Mouse (Mus musculus) heart, embryonic 16.5 days (tissue): ENCODE results near the gene Hapln3. TPM values are rescaled to one million over a fixed set of nuclear protein-coding genes. Genes with fewer than 3 reads are reported as not detected.

Experiments used
- ATAC-seq: fragments of 200-750 bp; cut with Nextera tagmentation; replicated peaks from 2 replicates; pipeline ENCODE4 v1.8.0; 2017; ENCODE audit warnings: moderate number of reproducible peaks; ENCODE audit not compliant: insufficient read depth, low FRiP score; ENCODE audit errors: extremely low read depth
- H3K27ac ChIP-seq: fragments of 300-500 bp; sonication (generic); 2 replicates; pipeline ENCODE4 v1.5.1; 2014; ENCODE audit warnings: mild to moderate bottlenecking, low read length, control low read depth, moderate library complexity
- H3K27me3 ChIP-seq: fragments of 300-500 bp; sonication (generic); 2 replicates; pipeline ENCODE4 v1.6.1; 2014; ENCODE audit warnings: low read length, mixed read lengths; ENCODE audit not compliant: control insufficient read depth, insufficient read depth
- H3K36me3 ChIP-seq: fragments of 300-500 bp; sonication (generic); 2 replicates; pipeline ENCODE4 v1.6.1; 2014; ENCODE audit not compliant: control insufficient read depth, insufficient read depth
- H3K4me1 ChIP-seq: fragments of 300-500 bp; sonication (generic); 2 replicates; pipeline ENCODE4 v1.6.1; 2014; ENCODE audit warnings: low read length, mixed read lengths; ENCODE audit not compliant: control insufficient read depth, insufficient read depth
- H3K4me2 ChIP-seq: fragments of 300-500 bp; sonication (generic); 2 replicates; pipeline ENCODE4 v1.6.1; 2014; ENCODE audit warnings: low read depth, mild to moderate bottlenecking, control low read depth, low read length
- H3K4me3 ChIP-seq: fragments of 300-500 bp; sonication (generic); 2 replicates; pipeline ENCODE4 v1.5.1; 2014; ENCODE audit warnings: mild to moderate bottlenecking, control low read depth, low read length
- H3K9ac ChIP-seq: fragments of 300-500 bp; sonication (generic); 2 replicates; pipeline ENCODE4 v1.6.1; 2014; ENCODE audit warnings: low read length, control low read depth
- H3K9me3 ChIP-seq: fragments of 300-500 bp; sonication (generic); replicated peaks from 2 replicates; pipeline ENCODE4 v1.6.1; 2016; ENCODE audit warnings: low read length; ENCODE audit not compliant: control insufficient read depth
- WGBS: fragments of 180-500 bp; shearing (Covaris S2); extraction: QIAGEN DNeasy Blood & Tissue Kit; methylation state at CpG from one replicate; pipeline ENCODE4 v1.1.7; 2014; 5-methylcytosine and 5-hydroxymethylcytosine counted together
- polyA plus RNA-seq: library from polyadenylated mRNA; unstranded; fragments of >200 nt; fragmentation: Nextera tagmentation; extraction: Ambion mirVana; gene quantifications from 2 replicates; pipeline ENCODE4 v1.2.1, GENCODE M21; 2015

Hapln3 gene
- polyA plus RNA-seq, 1 experiment from 2014 or later: 0.64 TPM

DNA sequence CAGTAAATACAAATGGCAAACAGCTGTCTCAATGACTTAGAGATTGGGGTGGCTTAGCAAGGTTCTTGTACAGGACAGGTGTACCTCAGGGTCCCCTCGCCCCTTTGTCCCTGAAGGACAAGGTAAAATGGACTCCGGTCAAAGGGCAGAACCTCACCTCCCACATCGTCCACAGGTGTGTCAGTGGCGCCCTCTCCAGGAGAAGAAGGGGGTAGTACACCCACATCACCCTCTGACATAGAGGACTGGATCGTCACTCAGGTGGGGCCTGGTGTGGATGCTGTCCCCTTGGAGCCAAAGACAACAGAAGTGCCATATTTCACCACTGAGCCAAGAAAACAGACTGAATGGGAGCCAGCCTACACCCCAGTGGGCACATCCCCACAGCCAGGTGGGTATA lies 34.3 kb downstream of the Hapln3 start:
- Histone ChIP-seq H3K9ac (no peak overlapping the region), H3K4me1 (no peaks in the 10 kb centered on the region), H3K4me2 (no peak overlapping the region), H3K4me3 (no peak overlapping the region), H3K27me3 (no peaks in the 10 kb centered on the region), H3K36me3 (no peaks in the 10 kb centered on the region), H3K9me3 (no peaks in the 10 kb centered on the region), H3K27ac (no peak overlapping the region)
- no peak for ATAC-seq
- 68% methylated on average over 5 of the region's 5 CpGs for WGBS

DNA sequence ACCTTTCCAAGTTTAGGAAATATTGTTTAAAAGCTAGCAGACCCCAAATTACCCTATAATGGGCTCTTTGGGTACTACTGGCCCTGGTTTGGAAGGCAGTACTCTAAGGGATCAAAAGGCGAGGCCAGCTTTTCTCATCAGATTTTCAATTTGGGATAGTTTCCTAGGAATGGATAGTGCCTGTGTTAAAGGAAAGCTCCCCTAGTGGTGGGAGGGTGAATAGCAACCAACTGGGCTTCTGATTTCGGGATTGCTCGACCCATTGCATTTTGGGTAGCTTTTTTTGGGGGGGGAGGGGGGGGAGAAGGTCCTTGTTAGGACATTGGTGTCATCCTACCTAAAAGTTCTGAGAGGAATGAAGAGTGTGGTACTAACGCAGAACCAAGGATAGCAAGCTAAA lies 41.7 kb downstream of the Hapln3 start:
- Histone ChIP-seq H3K27ac (no peak overlapping the region), H3K27me3 (no peaks in the 10 kb centered on the region), H3K4me3 (no peak overlapping the region), H3K36me3 (no peaks in the 10 kb centered on the region), H3K4me2 (no peak overlapping the region), H3K9ac (no peak overlapping the region), H3K4me1 (no peaks in the 10 kb centered on the region), H3K9me3 (no peaks in the 10 kb centered on the region)
- WGBS: 63% methylated on average over 4 of the region's 4 CpGs
- ATAC-seq: no peak

DNA sequence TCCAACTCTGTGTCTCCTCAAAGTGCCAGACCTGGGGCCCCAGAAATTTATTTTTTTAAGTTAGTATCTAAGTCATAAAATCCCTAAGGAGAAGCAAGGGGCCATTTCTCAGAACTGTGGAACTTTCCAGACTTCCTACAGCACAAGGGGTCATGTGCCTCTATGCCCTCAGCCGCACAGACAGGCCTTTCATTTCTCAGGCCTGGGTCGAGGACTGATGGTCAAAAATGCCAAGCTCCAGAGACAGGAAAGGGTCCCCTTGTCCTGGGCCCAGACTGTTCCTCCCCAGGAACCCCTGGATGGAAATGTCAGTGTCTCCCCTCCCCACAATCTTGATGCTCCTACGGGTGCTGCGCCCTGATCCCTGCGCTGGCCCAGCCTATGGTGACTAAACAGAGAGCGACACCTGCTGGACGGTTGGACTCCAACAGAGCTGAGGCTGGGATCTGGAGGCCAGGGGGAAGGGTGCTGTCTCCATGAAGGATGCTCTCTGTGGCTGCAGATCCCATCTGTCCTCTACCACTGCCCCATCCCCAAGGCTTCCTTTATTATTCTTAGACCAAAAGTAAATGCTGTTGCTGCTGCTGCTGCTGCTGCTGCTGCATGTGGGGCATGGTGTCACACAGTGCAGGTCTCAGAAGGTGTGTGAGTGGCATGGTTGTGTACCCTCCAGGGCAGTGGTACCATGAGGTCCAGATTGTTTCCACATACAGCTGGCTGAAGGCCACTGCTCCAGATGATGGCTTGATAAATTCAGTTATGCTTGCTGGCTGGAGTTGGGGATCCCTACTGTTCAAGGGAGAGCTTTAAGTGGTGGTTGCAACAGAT lies 50.0 kb downstream of the Hapln3 start:
- H3K9ac ChIP-seq: no peak overlapping the region
- H3K36me3 ChIP-seq: no peaks in the 10 kb centered on the region
- no peak overlapping the region for H3K4me3 ChIP-seq
- 0 out of 2 replicates have a peak, but pooled peaks cover 6% of the 10 kb centered on the region for H3K27me3 ChIP-seq
- no peak overlapping the region for H3K4me2 ChIP-seq
- no peak overlapping the region for H3K27ac ChIP-seq
- no peak; the same call in 1 of the 2 replicates for ATAC-seq
- no peaks in the 10 kb centered on the region for H3K9me3 ChIP-seq
- WGBS: 27% methylated on average over 7 of the region's 7 CpGs
- H3K4me1 ChIP-seq: no peaks in the 10 kb centered on the region

DNA sequence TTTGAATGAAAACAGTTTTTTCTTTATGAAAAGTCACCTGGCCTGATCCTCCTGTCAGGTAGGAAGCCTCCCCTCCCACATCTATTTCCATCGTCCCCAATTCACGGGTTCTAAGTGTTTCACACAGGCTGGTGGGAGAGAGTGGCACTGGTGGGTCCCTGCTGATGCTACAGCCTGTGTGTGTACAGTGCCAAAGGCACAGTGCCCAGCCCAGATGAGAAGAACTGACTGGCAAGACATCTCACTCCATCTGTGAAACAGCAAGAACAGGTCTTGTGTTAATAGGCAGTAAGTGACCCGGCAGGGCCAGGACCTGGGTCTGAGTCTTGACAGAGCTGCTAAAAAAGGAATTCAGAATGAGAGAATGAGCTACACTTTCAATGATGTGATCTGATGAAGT lies 51.6 kb downstream of the Hapln3 start:
- Histone ChIP-seq H3K9me3 (no peaks in the 10 kb centered on the region), H3K4me3 (no peak overlapping the region), H3K27me3 (0 out of 2 replicates have a peak, but pooled peaks cover 6% of the 10 kb centered on the region), H3K27ac (no peak overlapping the region), H3K9ac (no peak overlapping the region), H3K4me1 (no peaks in the 10 kb centered on the region), H3K4me2 (no peak overlapping the region), H3K36me3 (no peaks in the 10 kb centered on the region)
- WGBS: 60% methylated on average over 3 of the region's 3 CpGs
- no peak for ATAC-seq

DNA sequence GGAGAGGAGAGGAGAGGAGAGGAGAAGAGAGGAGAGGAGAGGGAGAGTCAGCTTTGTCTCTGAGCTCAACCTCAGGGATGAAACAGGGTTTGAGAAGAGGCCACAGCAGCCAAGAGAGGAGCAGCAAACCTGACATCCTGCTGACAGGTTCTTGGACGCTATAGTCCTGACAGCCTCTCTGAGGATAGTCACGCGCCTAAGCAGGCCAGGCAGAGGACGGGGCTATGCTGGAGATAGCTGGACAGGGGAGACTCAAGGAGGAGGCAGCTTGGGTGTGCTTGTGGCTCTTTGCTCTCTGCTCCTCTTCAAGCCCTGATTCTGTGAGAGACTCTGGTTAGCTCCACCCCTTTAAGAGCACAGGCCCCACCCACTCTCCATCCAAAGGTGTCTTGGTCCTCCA lies 62.6 kb downstream of the Hapln3 start:
- ATAC-seq: peak; percentile 70
- Histone ChIP-seq H3K27me3 (no peaks in the 10 kb centered on the region), H3K4me2 (no peak overlapping the region), H3K9ac (no peak overlapping the region), H3K27ac (no peak overlapping the region), H3K4me3 (no peak overlapping the region), H3K9me3 (no peaks in the 10 kb centered on the region), H3K36me3 (no peaks in the 10 kb centered on the region), H3K4me1 (0 out of 2 replicates have a peak, but pooled peaks cover 2% of the 10 kb centered on the region)
- WGBS: 17% methylated on average over 4 of the region's 4 CpGs

DNA sequence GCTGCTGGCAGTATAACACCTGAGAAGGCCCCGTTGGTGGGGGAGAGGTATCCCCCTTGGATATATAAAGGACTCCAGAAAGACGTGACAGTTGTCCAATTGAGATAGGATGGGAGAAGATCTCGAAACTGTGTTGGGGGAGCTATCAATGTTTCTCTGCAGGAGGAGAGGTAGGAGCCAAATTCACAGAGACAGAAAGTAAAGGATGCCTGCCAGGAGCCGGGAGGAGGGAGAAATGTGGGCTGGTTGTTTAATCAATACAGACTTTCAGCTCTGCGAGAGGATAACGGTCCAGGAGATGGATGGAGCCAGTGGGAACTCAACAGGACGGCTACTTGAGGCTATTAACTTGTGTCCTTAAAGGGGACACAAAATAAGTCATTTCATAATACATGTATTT lies 63.4 kb downstream of the Hapln3 start:
- Histone ChIP-seq H3K4me2 (no peak overlapping the region), H3K27me3 (no peaks in the 10 kb centered on the region), H3K9ac (no peak overlapping the region), H3K36me3 (no peaks in the 10 kb centered on the region), H3K9me3 (no peaks in the 10 kb centered on the region), H3K27ac (no peak overlapping the region), H3K4me3 (no peak overlapping the region), H3K4me1 (0 out of 2 replicates have a peak, but pooled peaks cover 2% of the 10 kb centered on the region)
- ATAC-seq: no peak
- WGBS: 67% methylated on average over 7 of the region's 7 CpGs

Other genes starting within 250 kb of the Hapln3 start
- gene Aen, start 235.2 kb downstream of the Hapln3 start, polyA plus RNA-seq: 31.4 and 34.8 TPM in 2 replicates
- gene Isg20, start 217.6 kb downstream of the Hapln3 start, polyA plus RNA-seq: 15.4 and 22.5 TPM in 2 replicates
- gene Acan, start 77.5 kb downstream of the Hapln3 start, polyA plus RNA-seq: 2.1 and 2.2 TPM in 2 replicates
- 239 and 283 TPM in 2 replicates for gene Mfge8, start 18.0 kb upstream of the Hapln3 start, polyA plus RNA-seq
- 4.1 and 4.9 TPM in 2 replicates for gene Abhd2, start 142.2 kb upstream of the Hapln3 start, polyA plus RNA-seq